Mouse (Mus musculus) layer of hippocampus, adult 8-10 months (tissue): ENCODE data around the gene Aco1. TPM values are rescaled to one million over a fixed set of nuclear protein-coding genes. Genes with fewer than 3 reads are reported as not detected.

ENCODE experiments used
- DNase-seq, 2 experiments: peaks; one replicate each; pipeline ENCODE4 v3.0.0; 2022; ENCODE audit warnings: low spot score in 2 of 2
- total RNA-seq, 4 experiments: library from RNA; stranded (reverse); gene quantifications; 2 replicates each; pipeline ENCODE4 v1.2.4; 2022

Aco1 gene
- total RNA-seq, 4 experiments from 2014 or later: 26.7 to 29.9 (median 28.5) TPM

GRCm38 (mm10) chr4:40207701-40208100 is 64.8 kb downstream of the Aco1 start:
- DNase-seq: no peak

GRCm38 (mm10) chr4:40212177-40212576 is 69.3 kb downstream of the Aco1 start:
- no peak for DNase-seq

GRCm38 (mm10) chr4:40217910-40218309 is 75.0 kb downstream of the Aco1 start:
- DNase-seq: no peak

GRCm38 (mm10) chr4:40218382-40218781 is 75.5 kb downstream of the Aco1 start:
- no peak for DNase-seq

- no peak for DNase-seq
These were observed 77.6 kb downstream of the Aco1 start for GRCm38 (mm10) chr4:40220437-40220836.

- no peak for DNase-seq
These were observed 78.3 kb downstream of the Aco1 start for GRCm38 (mm10) chr4:40221004-40221760.

- DNase-seq: no peak
These were observed 79.2 kb downstream of the Aco1 start for GRCm38 (mm10) chr4:40221876-40222585.

- no peak for DNase-seq
These were observed 83.2 kb downstream of the Aco1 start for GRCm38 (mm10) chr4:40226095-40226494.

GRCm38 (mm10) chr4:40227131-40227530 is 84.2 kb downstream of the Aco1 start:
- DNase-seq: no peak

- DNase-seq: no peak
These were observed 85.0 kb downstream of the Aco1 start for GRCm38 (mm10) chr4:40227886-40228285.

GRCm38 (mm10) chr4:40229723-40230122 is 86.8 kb downstream of the Aco1 start:
- no peak for DNase-seq

GRCm38 (mm10) chr4:40233062-40233664 is 90.3 kb downstream of the Aco1 start:
- no peak for DNase-seq

GRCm38 (mm10) chr4:40234256-40234655 is 91.4 kb downstream of the Aco1 start:
- DNase-seq: no peak

- DNase-seq: no peak
These were observed 93.9 kb downstream of the Aco1 start for GRCm38 (mm10) chr4:40236829-40237228.

- no peak for DNase-seq
These were observed 95.9 kb downstream of the Aco1 start for GRCm38 (mm10) chr4:40238483-40239408.

- DNase-seq: no peak
These were observed 96.8 kb downstream of the Aco1 start, which contains the start of gene Ddx58 for GRCm38 (mm10) chr4:40239409-40240271. Ddx58 (minus strand) TSS chr4:40239828.

- no peak for DNase-seq
These were observed 97.4 kb downstream of the Aco1 start for GRCm38 (mm10) chr4:40240272-40240744.

- DNase-seq: no peak
These were observed 99.0 kb downstream of the Aco1 start for GRCm38 (mm10) chr4:40241928-40242327.

GRCm38 (mm10) chr4:40243006-40243405 is 100.1 kb downstream of the Aco1 start:
- no peak for DNase-seq

GRCm38 (mm10) chr4:40244035-40244434 is 101.2 kb downstream of the Aco1 start:
- DNase-seq: no peak
